Mouse (Mus musculus) stomach, postnatal 0 days (tissue): ENCODE measurements at regions not wholly inside any gene's neighbourhood (a gene's known extent, or its start where the extent isn't known, plus 50 kb on each side); places are given as distances from the start of the nearest gene placed in this dataset.

Source experiments
- CTCF ChIP-seq: IDR thresholded peaks from 2 replicates; pipeline ENCODE4 v1.5.1; 2016; ENCODE audit warnings: antibody characterized with exemption, low read depth, mild to moderate bottlenecking, moderate library complexity
- EP300 ChIP-seq: optimal IDR thresholded peaks from 2 replicates; pipeline ENCODE3; 2016; ENCODE audit warnings: antibody characterized with exemption

GRCm38 (mm10) chr3:102307656-102308055, 103.2 kb upstream of the Vangl1 start:
- no peak for TF ChIP-seq EP300
- no peak; the same call in 1 of the 2 replicates for TF ChIP-seq CTCF
